Mouse (Mus musculus) adrenal gland (tissue): Measurements from ENCODE around the gene Csnk2b.

Experiments used
- intact Hi-C: fragments of 180-260 bp; cut with DNase I; formaldehyde crosslinking; loops from one replicate; pipeline ENCODE4 v1.15.1; 2025
- long read RNA-seq, 2 experiments: library from polyadenylated mRNA; unstranded; transcript quantifications; one replicate each; pipeline ENCODE4 v2.0.0; 2020; ENCODE audit warnings: borderline replicate concordance in 1 of 2; ENCODE audit not compliant: insufficient replicate concordance in 1 of 2

Csnk2b gene
- long read RNA-seq, experiment 1, transcript Csnk2b-201 (7 exons, 961 nt), result major isoform, 69 of 75 reads
- long read RNA-seq, experiment 1, partial matches to known transcripts, result 2 of 75 reads
- long read RNA-seq, experiment 1, other reads (novel, unspliced or antisense), result 4 of 75 reads
- long read RNA-seq, experiment 2, transcript Csnk2b-201 (7 exons, 961 nt), result major isoform, 57 of 73 reads
- long read RNA-seq, experiment 2, partial matches to known transcripts, result 7 of 73 reads
- long read RNA-seq, experiment 2, other reads (novel, unspliced or antisense), result 9 of 73 reads

GRCm38 (mm10) chr17:35121871-35122303 lies at the start of gene Csnk2b:
TSS of gene Csnk2b (minus strand) at chr17:35122053.
- intact Hi-C loops, result no loop called here

GRCm38 (mm10) chr17:35168541-35169207 lies 46.8 kb upstream of the Csnk2b start:
- intact Hi-C loops, result no loop called here

- intact Hi-C loops, result no loop called here
Observed at GRCm38 (mm10) chr17:35167794-35168193, 45.9 kb upstream of the Csnk2b start.

- intact Hi-C loops, result no loop called here
Observed at GRCm38 (mm10) chr17:35166352-35167035, 44.6 kb upstream of the Csnk2b start.

GRCm38 (mm10) chr17:35165451-35166155 lies 43.8 kb upstream of the Csnk2b start:
- intact Hi-C loops, result no loop called here

GRCm38 (mm10) chr17:35164568-35165450 lies 43.0 kb upstream of the Csnk2b start, which contains the start of gene Prrc2a:
TSS of gene Prrc2a (minus strand) at chr17:35164897.
- intact Hi-C loops, result no loop called here

GRCm38 (mm10) chr17:35164218-35164567 lies 42.3 kb upstream of the Csnk2b start:
- intact Hi-C loops, result no loop called here

- intact Hi-C loops, result no loop called here
Observed at GRCm38 (mm10) chr17:35163326-35164081, 41.7 kb upstream of the Csnk2b start.

GRCm38 (mm10) chr17:35162730-35163129 lies 40.9 kb upstream of the Csnk2b start:
- intact Hi-C loops, result no loop called here

GRCm38 (mm10) chr17:35162121-35162520 lies 40.3 kb upstream of the Csnk2b start:
- intact Hi-C loops, result no loop called here

GRCm38 (mm10) chr17:35161421-35161820 lies 39.6 kb upstream of the Csnk2b start:
- intact Hi-C loops, result no loop called here

GRCm38 (mm10) chr17:35159638-35160037 lies 37.8 kb upstream of the Csnk2b start:
- intact Hi-C loops, result no loop called here

- intact Hi-C loops, result no loop called here
Observed at GRCm38 (mm10) chr17:35158850-35159593, 37.2 kb upstream of the Csnk2b start.

- intact Hi-C loops, result no loop called here
Observed at GRCm38 (mm10) chr17:35157661-35158175, 35.9 kb upstream of the Csnk2b start.

- intact Hi-C loops, result no loop called here
Observed at GRCm38 (mm10) chr17:35157254-35157653, 35.4 kb upstream of the Csnk2b start.

- intact Hi-C loops, result no loop called here
Observed at GRCm38 (mm10) chr17:35156461-35157200, 34.8 kb upstream of the Csnk2b start.

- intact Hi-C loops, result no loop called here
Observed at GRCm38 (mm10) chr17:35155451-35155850, 33.6 kb upstream of the Csnk2b start.

- intact Hi-C loops, result no loop called here
Observed at GRCm38 (mm10) chr17:35154616-35155015, 32.8 kb upstream of the Csnk2b start.
